Mouse (Mus musculus): Measurements from ENCODE around the gene Pgbd5.

Gene Pgbd5

DNA sequence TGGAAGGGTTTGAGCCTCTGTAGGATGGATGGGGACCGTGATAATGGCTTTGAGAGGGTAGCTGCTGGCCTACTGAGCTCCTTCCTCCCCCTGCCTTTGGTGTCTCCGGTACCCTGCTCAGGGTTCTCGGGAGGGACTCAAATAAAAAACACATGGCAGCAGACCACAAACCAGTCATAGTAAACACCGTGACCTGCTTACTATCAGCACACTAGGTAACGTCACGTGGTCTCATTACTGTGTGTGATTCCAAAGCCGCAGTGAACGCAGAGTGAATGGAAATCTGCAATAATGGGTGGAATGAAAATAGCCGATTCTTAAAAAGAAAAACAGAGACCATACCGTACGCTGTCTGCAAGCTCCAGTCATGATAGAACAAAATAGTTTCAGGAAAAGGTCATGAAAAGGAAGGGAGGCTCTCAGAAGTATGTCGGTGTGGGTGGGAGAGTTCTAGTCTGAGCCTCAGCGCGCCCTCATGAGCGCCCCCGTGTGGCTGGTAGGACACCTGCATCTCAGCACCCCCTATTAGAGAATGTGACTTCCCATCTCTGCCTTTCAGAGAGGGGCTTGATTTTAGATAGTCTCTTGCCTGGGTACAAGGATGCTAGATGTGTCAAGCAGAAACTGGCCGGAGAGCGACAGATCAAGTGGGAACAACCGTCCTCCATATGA is 92.5 kb downstream of the Pgbd5 start:
- peak; percentile 57 for DNase-seq (ENCODE audit: low read depth, low spot score)

DNA sequence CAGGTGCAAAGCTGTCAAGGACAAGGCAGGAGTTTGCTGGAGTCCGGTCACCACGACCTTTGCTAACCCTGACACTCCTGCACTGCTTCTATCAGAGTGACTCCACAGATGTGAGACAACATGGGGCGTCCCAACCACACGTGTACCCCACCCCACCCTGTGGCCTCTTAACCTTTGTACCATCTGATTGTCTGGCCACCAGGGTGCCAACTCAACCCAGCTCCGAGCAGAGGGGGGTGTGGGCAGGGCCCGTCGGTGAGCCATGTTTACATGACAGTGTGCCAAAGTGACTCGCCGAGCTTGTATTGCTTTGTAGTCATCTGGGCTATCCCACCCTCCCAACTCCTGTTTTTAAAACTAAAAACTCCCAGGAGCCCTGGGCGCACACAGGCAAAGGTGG is 94.4 kb downstream of the Pgbd5 start:
- no peak for DNase-seq (ENCODE audit: low read depth, low spot score)

DNA sequence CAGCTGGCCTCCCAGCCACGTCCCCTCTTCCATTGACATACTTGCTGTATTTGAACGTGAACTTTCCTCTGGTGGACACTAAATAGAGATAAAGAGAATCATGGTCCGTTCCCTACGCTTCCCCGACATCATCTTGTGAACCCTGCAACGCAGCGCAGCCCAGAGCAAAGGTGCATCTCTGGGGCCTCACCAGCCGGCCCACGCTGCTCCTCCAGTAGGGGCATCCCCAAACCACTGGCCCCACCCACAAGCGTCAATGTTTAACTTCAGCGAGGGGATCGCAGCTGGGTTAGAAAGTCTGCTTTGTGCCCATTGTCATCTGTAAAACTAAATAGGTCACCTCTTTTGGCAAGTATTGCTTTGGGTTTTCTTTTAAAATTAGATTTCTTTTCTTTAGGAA is 95.5 kb downstream of the Pgbd5 start:
- peak; percentile 22 for DNase-seq (ENCODE audit: low read depth, low spot score)

DNA sequence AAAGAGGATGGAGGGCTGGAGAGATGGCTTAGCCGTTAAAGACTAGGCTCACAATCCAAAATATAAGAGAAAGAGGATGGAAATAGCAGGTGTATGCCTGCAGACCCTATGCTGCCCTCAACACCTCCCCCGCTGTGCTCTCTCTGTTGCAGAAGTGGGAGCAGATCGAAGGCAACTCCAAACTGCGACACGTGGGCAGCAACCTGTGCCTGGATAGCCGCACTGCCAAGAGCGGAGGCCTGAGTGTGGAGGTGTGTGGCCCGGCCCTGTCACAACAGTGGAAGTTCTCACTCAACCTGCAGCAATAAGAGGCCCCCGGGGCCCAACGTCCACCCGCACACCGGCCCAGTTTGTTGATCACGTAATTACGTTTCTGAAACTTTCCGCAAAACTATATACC is 96.3 kb downstream of the Pgbd5 start:
- DNase-seq (ENCODE audit: low read depth, low spot score): no peak

DNA sequence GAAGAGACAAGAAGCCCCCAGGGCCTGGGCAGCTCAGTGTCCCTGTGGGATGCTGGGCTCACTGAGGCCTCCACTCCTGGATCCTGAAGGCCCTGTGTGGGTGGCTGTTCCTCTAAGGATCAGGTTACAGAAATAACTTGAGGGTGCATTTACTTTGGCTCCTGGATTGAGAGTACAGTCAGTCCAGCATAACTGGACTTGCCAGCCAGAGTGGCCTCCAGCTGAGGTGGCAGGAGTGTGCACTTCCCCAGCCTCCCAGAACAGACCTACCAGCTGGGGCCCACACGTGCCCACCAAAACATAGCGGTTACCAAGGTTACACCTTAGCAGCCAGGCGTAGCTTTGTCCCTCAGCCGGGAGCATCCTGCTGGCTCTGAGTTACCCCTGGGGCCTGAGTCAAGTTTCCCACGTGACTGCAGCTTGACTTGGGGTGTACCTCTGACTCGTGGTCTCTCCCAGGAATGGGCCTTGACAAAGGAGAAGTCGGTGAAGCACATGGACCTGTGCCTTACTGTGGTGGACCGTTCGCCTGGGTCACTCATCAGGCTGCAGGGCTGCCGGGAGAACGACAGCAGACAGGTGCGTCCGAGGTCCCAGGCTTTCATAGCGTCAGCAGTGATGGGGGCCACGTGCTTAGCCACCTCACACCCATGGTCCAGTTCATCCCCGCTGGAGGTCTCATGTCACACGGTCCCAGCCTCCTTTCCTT is 98.9 kb downstream of the Pgbd5 start:
- no peak for DNase-seq (ENCODE audit: low read depth, low spot score)

DNA sequence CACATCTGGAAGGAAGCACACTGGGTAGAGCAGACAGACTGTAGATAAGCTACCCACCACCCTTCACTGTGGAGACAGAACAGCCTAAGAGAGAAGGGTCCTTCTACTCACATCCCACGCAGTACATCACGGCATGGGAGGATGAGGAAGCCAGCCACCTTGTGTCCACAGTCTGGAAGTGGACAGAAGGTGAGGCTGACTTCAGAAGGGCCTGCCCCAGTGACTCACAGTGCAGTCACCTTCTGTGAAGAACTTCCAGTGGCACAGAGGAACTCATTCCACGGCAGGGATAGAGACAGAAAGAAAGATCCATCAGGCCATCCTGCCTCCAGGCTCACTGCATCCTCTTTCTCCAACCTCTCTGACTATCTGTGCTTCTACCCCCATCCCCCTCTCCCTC is 99.7 kb downstream of the Pgbd5 start:
- no peak for DNase-seq (ENCODE audit: low read depth, low spot score)

DNA sequence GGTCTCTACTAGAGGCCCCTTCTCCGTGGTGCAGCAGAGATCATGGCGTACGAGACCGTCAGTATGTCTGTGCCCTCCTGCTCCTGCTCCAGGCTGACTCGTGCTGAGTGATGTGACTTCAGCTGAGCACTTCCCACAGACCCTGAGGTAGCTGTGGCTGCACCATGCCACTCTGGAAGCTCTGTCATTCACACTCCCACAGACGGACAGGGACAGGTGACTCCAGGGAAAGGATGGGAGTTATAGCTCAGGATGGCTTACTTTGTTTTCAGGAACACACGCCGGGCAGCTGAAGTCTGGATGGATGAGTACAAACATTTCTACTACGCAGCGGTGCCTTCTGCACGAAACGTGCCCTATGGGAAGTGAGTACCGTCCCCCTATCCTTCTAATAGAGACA is 103.2 kb downstream of the Pgbd5 start:
- no peak for DNase-seq (ENCODE audit: low read depth, low spot score)

DNA sequence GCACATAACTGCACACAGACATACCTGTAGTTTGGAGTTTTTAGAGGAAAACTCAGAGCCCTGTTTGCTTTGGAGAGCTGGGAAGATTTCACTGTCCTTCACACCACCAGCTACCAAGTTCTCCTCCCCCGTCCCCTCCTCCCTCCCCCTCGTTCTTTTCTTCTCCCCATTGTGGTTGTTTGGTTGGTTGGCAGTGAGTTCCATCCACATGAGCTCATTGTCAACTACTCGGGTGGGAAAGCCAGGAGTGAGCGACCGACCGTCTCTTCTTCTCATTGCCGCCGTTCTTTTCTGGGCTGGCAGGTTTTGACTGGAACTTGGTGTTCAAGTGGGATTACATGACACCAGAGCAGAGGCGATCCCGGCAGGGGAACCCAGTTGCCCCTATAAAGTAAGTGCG is 107.8 kb downstream of the Pgbd5 start:
- DNase-seq (ENCODE audit: low read depth, low spot score): no peak

DNA sequence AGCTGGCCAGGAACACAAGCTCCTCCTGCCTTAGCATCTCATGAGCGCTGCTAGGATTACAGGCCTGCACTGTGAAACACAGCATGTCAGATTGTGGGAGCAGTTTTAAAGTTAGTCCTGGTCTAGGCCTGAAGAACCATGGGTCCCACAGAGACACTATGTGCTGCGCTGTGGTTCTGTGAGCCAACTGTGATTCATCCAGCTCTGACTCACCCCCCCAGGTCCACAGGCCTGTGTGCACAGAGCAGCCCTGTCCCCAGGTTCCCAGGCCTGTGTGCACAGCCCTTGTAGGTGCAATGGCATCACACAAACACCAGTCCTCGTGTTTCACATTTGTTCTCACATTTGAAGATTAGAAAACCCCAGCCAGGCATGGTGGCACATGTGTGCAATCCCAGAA is 108.4 kb downstream of the Pgbd5 start:
- DNase-seq (ENCODE audit: low read depth, low spot score): no peak

DNA sequence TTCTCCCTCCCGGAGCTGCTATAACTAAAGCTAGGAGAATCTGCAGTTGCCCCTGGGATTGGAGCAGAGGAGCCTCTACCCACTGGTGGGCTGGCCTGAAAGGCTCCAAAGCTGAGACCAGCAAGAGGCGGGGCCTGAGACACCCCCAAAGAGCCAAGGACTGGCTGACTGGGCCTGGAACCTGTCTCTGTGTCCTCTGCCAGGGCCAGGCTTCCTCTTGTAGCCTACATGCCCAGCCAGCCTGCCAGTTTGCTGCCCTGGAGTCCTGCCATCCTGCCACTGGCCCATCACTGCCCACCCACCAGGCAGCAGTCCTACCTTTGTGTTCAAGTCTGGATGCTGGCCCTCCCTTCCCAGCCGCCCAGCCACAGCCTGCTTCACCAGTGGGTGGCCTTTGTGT is 109.0 kb downstream of the Pgbd5 start:
- DNase-seq (ENCODE audit: low read depth, low spot score): no peak

DNA sequence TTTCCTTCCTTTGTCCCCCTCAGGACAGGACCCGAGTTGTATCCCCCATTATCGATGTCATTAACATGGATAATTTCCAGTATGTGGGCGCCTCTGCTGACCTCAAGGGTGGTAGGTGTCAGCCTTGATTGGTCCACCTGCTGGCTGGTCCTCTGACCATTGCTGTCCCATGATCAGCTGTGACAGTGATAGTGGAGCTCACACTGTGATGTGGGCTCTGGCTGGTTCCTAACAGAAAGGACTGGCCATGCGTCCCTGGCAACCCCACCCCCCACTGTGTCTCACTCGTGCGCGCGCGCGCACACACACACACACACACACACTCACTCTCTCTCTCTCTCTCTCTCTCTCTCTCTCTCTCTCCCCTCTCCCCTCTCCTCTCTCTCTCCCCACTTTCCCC is 109.8 kb downstream of the Pgbd5 start:
- no peak for DNase-seq (ENCODE audit: low read depth, low spot score)

DNA sequence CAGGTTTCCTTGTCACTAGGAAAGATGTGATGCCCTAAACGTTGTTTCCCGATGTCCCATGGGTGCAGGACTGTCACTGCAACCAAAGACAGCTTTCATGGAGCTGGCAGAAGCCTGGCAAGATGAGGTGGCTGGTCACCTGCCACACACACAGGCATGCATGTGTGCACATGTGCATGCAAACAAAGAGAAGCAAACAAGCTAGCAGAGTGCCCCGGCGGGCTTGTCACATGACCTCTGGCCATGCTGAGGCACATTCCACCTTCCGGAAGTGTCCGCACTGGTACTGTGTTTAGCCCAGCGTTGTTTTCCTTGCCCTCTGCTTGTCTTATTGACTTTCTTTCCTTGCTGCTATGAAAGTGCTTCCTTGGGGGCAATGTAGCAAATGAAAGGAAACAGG is 111.2 kb downstream of the Pgbd5 start:
- DNase-seq (ENCODE audit: low read depth, low spot score): no peak

DNA sequence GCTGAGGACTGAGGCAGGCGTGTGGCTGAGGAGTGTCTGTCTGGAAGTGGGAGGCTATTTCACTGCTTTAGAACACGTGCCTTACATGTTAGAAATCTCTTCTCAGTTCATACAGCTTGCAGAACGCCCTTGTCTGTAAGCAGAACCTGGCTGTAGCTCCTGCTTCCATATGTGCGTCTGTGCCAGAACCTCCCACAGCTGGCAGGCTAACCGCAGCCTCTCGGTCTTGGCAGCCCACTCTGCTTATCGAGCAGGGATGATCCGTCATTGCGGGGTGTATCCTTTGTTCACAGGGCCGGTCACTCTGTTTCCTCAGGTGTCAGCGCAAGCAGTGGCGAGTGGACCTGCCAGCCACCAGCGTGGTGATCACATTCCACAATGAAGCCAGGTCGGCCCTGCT is 116.1 kb downstream of the Pgbd5 start:
- no peak for DNase-seq (ENCODE audit: low read depth, low spot score)

DNA sequence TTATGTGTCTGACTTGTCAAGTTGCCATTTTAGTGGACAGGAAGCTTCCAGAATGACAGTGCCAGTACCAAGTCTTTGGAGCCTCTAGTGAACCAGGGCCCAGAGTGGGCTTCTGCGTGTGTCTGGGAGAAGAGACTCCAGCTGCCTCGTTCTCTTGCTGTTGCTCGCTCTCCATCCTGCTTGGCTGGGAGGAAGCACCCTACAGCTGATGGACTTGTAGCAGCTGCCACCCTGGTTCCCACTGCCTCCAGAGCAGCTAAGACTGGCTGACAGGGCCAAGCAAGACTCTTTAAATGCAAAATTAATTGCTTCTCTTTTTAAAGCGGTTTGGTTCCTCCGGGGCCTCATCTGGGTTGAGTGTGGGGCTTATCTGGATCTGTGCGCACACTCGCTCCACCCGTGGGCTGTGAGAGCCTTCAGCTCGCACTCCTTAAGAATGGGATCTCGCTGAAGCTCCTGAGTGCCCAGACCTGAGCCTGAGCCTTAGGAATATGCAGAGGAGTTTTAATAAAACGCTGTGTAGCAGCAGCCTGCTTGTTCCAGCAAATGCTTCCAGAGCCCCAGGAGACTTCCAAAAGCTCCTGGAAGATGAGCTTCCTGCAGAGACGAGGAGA is 118.1 kb downstream of the Pgbd5 start:
- no peak for DNase-seq (ENCODE audit: low read depth, low spot score)

DNA sequence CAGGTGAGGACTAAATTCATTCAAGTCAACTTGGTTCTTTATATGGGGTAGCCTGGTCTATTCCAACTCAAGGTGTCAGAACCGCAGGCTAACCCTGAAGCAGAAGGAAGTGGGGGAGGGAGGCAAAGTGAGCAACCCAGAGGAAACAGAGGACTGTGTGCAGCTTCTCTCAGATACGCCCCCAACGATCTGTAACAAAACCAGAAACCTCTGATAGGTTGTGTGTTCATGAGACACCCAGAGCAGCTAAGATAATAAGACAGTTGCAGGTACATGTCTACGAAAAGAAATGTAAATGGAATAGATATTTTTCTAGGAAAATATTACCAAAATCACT is 120.2 kb downstream of the Pgbd5 start:
- no peak for DNase-seq (ENCODE audit: low read depth, low spot score)
